Comparison of ENCODE assay signal across 19 mouse cellular contexts in the genomic region with DNA sequence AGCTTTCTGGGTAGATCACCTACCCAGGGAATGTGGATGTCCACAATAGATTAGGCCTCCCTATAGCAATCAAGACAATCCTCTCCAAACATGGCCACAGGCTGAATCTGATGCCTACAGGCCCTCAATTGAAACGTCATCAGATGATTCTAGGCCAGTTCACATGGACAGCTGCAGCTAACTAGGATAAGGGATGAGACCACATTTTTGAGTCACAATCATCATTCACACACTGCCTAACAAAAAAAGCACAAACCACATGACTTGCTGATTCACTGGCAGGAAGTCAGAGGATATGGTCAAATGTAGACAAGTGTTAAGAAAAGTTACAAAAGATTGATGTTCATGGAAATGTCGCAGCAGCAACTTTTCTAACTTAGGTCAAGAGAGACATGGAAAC.
DNase-seq lines count a peak whose midpoint lies in the region; ATAC-seq and TF ChIP-seq lines count a peak whose summit lies in the region.
"Had no signal": no experiment of that assay in that cellular context is flagged by ENCODE, and none has a peak within 500 bp of the region (broad histone marks: within the 10 kb centered on the region; RNA-seq: fewer than 3 reads in every experiment).

No protein-coding gene starts in this region.

- DNase-seq in adrenal gland, adult 8-10 months: peak; percentile 13
- no peak for DNase-seq in adrenal gland, postnatal 14 days
- peak; percentile 38 for DNase-seq in lung, embryonic 14.5 days
- no peak for DNase-seq in lung, postnatal 14 days
- DNase-seq in brain, adult 2 months (ENCODE audit: low read depth, low spot score): peak; percentile 37
- peak; percentile 0 for DNase-seq in lung, postnatal 25 days (ENCODE audit: low spot score)
- no peak for DNase-seq in gastrocnemius, postnatal 25 days
- DNase-seq in right cerebral cortex, postnatal 14 days: no peak
- DNase-seq: cerebellum, postnatal 10 days; gastrocnemius, postnatal 10 days; heart, postnatal 4 days; layer of hippocampus, adult 9-11 months; left cerebral cortex, postnatal 4 days; thymus, postnatal 4 days had no signal

- no peaks in the 10 kb centered on the region for H3K9me3 ChIP-seq in lung, embryonic 14.5 days (ENCODE audit: low read depth, low read length)
- H3K9me3 ChIP-seq: kidney, embryonic 15.5 days; liver, embryonic 15.5 days had no signal

- no peaks in the 10 kb centered on the region for H3K36me3 ChIP-seq in lung, embryonic 14.5 days (ENCODE audit: insufficient read depth)
- H3K36me3 ChIP-seq: liver, embryonic 15.5 days; midbrain, embryonic 13.5 days had no signal

- no peak for ATAC-seq in lung, embryonic 14.5 days (ENCODE audit: insufficient read depth)
- ATAC-seq: forebrain, embryonic 16.5 days; midbrain, embryonic 13.5 days had no signal

- no peak overlapping the region for H3K4me2 ChIP-seq in lung, embryonic 14.5 days
- H3K4me2 ChIP-seq: heart, embryonic 13.5 days; kidney, embryonic 15.5 days; liver, embryonic 15.5 days; midbrain, embryonic 13.5 days had no signal

- no peak overlapping the region for H3K4me3 ChIP-seq in lung, embryonic 14.5 days (ENCODE audit: low read depth, low read length)
- H3K4me3 ChIP-seq: heart, embryonic 13.5 days; kidney, embryonic 15.5 days; liver, embryonic 15.5 days; midbrain, embryonic 13.5 days had no signal

- WGBS in lung, embryonic 14.5 days: 35% methylated on average over 2 of the region's 2 CpGs

- TF ChIP-seq CTCF in lung, embryonic 14.5 days (IDR thresholded peaks at IDR 0.05; ENCODE audit: low read depth): no peak

- H3K27me3 ChIP-seq in lung, embryonic 14.5 days (ENCODE audit: insufficient read depth, low read length): no peaks in the 10 kb centered on the region
- H3K27me3 ChIP-seq: heart, embryonic 13.5 days; kidney, embryonic 15.5 days; liver, embryonic 15.5 days; midbrain, embryonic 13.5 days had no signal

- H3K27ac ChIP-seq in lung, embryonic 14.5 days (ENCODE audit: low read depth): no peak overlapping the region
- H3K27ac ChIP-seq: heart, embryonic 13.5 days; kidney, embryonic 15.5 days; liver, embryonic 15.5 days; midbrain, embryonic 13.5 days had no signal

- no peaks in the 10 kb centered on the region for H3K4me1 ChIP-seq in lung, embryonic 14.5 days (ENCODE audit: insufficient read depth)
- H3K4me1 ChIP-seq: heart, embryonic 13.5 days; liver, embryonic 15.5 days had no signal

- no peak overlapping the region for H3K9ac ChIP-seq in lung, embryonic 14.5 days
- H3K9ac ChIP-seq: heart, embryonic 13.5 days; kidney, embryonic 15.5 days; liver, embryonic 15.5 days; midbrain, embryonic 13.5 days had no signal

Comparison
In these comparisons a context has a peak if more than half of its experiments do, and no peak if none do; other contexts are left out.
1. DNase-seq: peak in adrenal gland, adult 8-10 months (single experiment), lung, embryonic 14.5 days (single experiment), brain, adult 2 months (single experiment) and lung, postnatal 25 days (single experiment); none in adrenal gland, postnatal 14 days (single experiment), lung, postnatal 14 days (single experiment), gastrocnemius, postnatal 25 days (single experiment) and right cerebral cortex, postnatal 14 days (single experiment).